13 mouse cellular contexts compared by ENCODE assay signal in genomic region chr9:76489737-76490136, GRCm38 (mm10).
"Had no signal": no experiment of that assay in that cellular context is flagged by ENCODE, and none has a peak within 500 bp of the region (broad histone marks: within the 10 kb centered on the region; RNA-seq: fewer than 3 reads in every experiment).

No protein-coding gene starts in this region.

- H3K4me1 ChIP-seq: midbrain, embryonic 10.5 days; midbrain, embryonic 12.5 days; midbrain, embryonic 15.5 days; neural tube, embryonic 12.5 days; stomach, embryonic 15.5 days had no signal

- H3K4me2 ChIP-seq: lung, embryonic 14.5 days; midbrain, embryonic 12.5 days; midbrain, embryonic 15.5 days; neural tube, embryonic 12.5 days; stomach, embryonic 15.5 days had no signal

- H3K9me3 ChIP-seq: midbrain, embryonic 12.5 days; midbrain, embryonic 15.5 days; neural tube, embryonic 12.5 days; stomach, embryonic 15.5 days had no signal

- H3K27me3 ChIP-seq: midbrain, embryonic 12.5 days; midbrain, embryonic 15.5 days; neural tube, embryonic 12.5 days; stomach, embryonic 15.5 days had no signal

- H3K9ac ChIP-seq: lung, embryonic 14.5 days; midbrain, embryonic 12.5 days; midbrain, embryonic 15.5 days; neural tube, embryonic 12.5 days; stomach, embryonic 15.5 days had no signal

- H3K27ac ChIP-seq: midbrain, embryonic 10.5 days; midbrain, embryonic 12.5 days; midbrain, embryonic 15.5 days; neural tube, embryonic 12.5 days; stomach, embryonic 15.5 days had no signal

- ATAC-seq: midbrain, embryonic 15.5 days had no signal

- H3K36me3 ChIP-seq: midbrain, embryonic 10.5 days; midbrain, embryonic 12.5 days; midbrain, embryonic 15.5 days; neural tube, embryonic 12.5 days had no signal

- DNase-seq: lung, adult 18-20 months; lung, embryonic 14.5 days; lung, postnatal 10 days; lung, postnatal 4 days; right cerebral cortex, postnatal 14 days; thymus, adult 18-20 months; thymus, postnatal 25 days; thymus, postnatal 4 days had no signal

- H3K4me3 ChIP-seq: midbrain, embryonic 10.5 days; midbrain, embryonic 12.5 days; midbrain, embryonic 15.5 days; neural tube, embryonic 12.5 days; stomach, embryonic 15.5 days had no signal
